Mouse (Mus musculus): ENCODE measurements around the gene Slc35c2. TPM values are rescaled to one million over a fixed set of nuclear protein-coding genes. Genes with fewer than 3 reads are reported as not detected.

Slc35c2 gene
- polyA plus RNA-seq, 1 experiment from 2014 or later: 199 TPM

DNA sequence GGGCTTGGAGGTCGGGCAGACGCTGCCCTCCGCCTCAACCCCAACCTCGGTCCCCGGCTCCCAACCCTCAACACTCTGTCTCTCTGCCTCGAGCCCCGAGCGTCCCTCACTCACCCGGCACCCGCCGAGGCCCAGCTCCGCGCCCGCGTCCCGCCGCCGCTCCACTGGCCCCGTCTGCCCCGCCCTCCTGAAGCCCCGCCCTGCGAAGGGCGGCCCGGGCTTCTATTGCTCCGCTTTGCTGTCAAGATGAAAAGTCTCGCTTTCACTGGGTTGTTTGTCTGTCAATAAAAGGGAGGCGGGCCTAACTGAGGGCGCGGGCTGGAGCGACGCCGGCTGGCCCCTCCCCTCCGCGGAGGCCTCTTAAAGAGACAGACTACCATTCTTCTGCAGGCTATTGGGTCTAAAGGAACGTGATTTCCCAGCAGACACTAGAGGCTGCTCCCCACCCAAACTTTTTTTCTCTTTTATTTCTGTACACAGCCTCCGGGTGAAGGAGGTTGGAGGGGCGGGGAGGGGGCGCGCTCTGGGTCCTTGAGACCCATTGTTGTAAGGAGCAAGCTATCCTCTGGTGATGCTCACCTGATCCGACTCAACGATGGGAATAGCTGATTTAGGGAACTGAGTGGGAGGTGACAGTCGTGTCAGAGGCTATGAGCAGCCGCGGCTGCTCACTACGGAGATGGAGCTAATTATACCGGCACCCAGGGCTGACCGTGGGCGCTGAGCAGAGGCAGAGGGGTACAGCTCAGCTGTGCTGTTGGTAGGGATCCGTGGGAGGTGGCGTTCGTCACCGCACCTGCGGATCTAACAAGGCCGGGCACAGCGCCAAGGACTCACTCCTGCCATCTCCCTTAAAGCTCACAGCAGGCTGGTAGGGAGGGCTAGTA, 38.9 kb upstream of the Slc35c2 start, which contains the start of gene Elmo2:
Gene Elmo2 (minus strand): TSS at position 176 of the 887 bp plus-strand sequence.
- H3K36me3 ChIP-seq (ENCODE audit: control insufficient read depth, insufficient read depth): no peaks in the 10 kb centered on the region
- H3K27me3 ChIP-seq (replicated peaks; ENCODE audit: control insufficient read depth, insufficient read depth, low read length): no peaks in the 10 kb centered on the region
- peak within 1 kb of the TSS; percentile 85 for H3K4me3 ChIP-seq (ENCODE audit: low read depth, low read length)
- H3K9me3 ChIP-seq (ENCODE audit: control insufficient read depth): no peaks in the 10 kb centered on the region
- TF ChIP-seq CTCF (IDR thresholded peaks at IDR 0.05; ENCODE audit: low read depth): peak; percentile 2; the same call in 1 of the 2 replicates
- peak within 1 kb of the TSS; percentile 54 for H3K27ac ChIP-seq (ENCODE audit: low read depth, low read length)
- peak within 1 kb of the TSS; percentile 95 for H3K4me2 ChIP-seq (replicated peaks; ENCODE audit: low read depth)
- WGBS: under 1% methylated on average over 55 of the region's 55 CpGs
- ATAC-seq: peak; percentile 97
- peaks cover 22% of the 10 kb centered on the region for H3K4me1 ChIP-seq (replicated peaks; ENCODE audit: control insufficient read depth, insufficient read depth, low read length)
- peak within 1 kb of the TSS; percentile 87 for H3K9ac ChIP-seq (ENCODE audit: low read depth, low read length)

- under 1% methylated on average over 30 of the region's 30 CpGs for WGBS
- H3K9ac ChIP-seq (ENCODE audit: low read depth, low read length): peak overlapping the region; percentile 87
- H3K9me3 ChIP-seq (ENCODE audit: control insufficient read depth): no peaks in the 10 kb centered on the region
- peak overlapping the region; percentile 95 for H3K4me2 ChIP-seq (replicated peaks; ENCODE audit: low read depth)
- no peak for TF ChIP-seq CTCF (IDR thresholded peaks at IDR 0.05; ENCODE audit: low read depth)
- peaks cover 28% of the 10 kb centered on the region for H3K4me1 ChIP-seq (replicated peaks; ENCODE audit: control insufficient read depth, insufficient read depth, low read length)
- no peaks in the 10 kb centered on the region for H3K27me3 ChIP-seq (replicated peaks; ENCODE audit: control insufficient read depth, insufficient read depth, low read length)
- peak overlapping the region; percentile 42; the same call in 1 of the 2 replicates for H3K27ac ChIP-seq (ENCODE audit: low read depth, low read length)
- H3K36me3 ChIP-seq (ENCODE audit: control insufficient read depth, insufficient read depth): no peaks in the 10 kb centered on the region
- peak overlapping the region; percentile 85 for H3K4me3 ChIP-seq (ENCODE audit: low read depth, low read length)
- ATAC-seq: peak; percentile 9; the same call in 1 of the 2 replicates
Measured at GRCm38 (mm10) chr2:165325521-165326303, 38.0 kb upstream of the Slc35c2 start.

DNA sequence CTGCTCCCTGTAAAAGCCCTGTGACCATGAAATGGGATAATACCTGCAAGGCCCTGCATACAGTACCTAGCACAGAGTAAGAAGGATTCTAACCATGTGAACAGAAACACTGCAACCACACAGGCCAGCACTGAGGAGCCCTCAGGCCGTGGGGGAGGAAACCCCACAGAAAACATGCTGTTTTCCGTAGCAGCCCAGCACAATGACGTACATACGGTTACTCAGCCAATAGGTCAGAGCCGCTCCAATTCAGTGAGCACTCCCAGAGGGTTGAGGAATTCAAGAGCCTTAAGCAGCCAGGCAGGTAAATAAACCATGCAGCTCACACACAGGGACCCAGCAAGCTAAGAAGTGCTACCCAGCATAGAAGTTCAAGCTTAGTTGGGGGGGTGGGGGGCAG, 36.3 kb upstream of the Slc35c2 start:
- ATAC-seq: no peak
- Histone ChIP-seq H3K4me3 (ENCODE audit: low read depth, low read length) (no peak overlapping the region), H3K36me3 (ENCODE audit: control insufficient read depth, insufficient read depth) (no peaks in the 10 kb centered on the region), H3K9ac (ENCODE audit: low read depth, low read length) (no peak overlapping the region), H3K4me1 (replicated peaks; ENCODE audit: control insufficient read depth, insufficient read depth, low read length) (peaks cover 42% of the 10 kb centered on the region), H3K27me3 (replicated peaks; ENCODE audit: control insufficient read depth, insufficient read depth, low read length) (no peaks in the 10 kb centered on the region), H3K27ac (ENCODE audit: low read depth, low read length) (0 out of 2 replicates have a peak overlapping the region, but pooled peaks have one; percentile 41), H3K9me3 (ENCODE audit: control insufficient read depth) (no peaks in the 10 kb centered on the region), H3K4me2 (replicated peaks; ENCODE audit: low read depth) (peak overlapping the region; percentile 95; the same call in 1 of the 2 replicates)
- TF ChIP-seq CTCF (IDR thresholded peaks at IDR 0.05; ENCODE audit: low read depth): no peak
- WGBS: 59% methylated on average over 5 of the region's 5 CpGs

GRCm38 (mm10) chr2:165323484-165323883, 35.8 kb upstream of the Slc35c2 start:
- Histone ChIP-seq H3K27ac (ENCODE audit: low read depth, low read length) (peak overlapping the region; percentile 41), H3K4me1 (replicated peaks; ENCODE audit: control insufficient read depth, insufficient read depth, low read length) (peaks cover 44% of the 10 kb centered on the region), H3K9me3 (ENCODE audit: control insufficient read depth) (no peaks in the 10 kb centered on the region), H3K9ac (ENCODE audit: low read depth, low read length) (no peak overlapping the region), H3K4me2 (replicated peaks; ENCODE audit: low read depth) (0 out of 2 replicates have a peak overlapping the region, but pooled peaks have one; percentile 13), H3K27me3 (replicated peaks; ENCODE audit: control insufficient read depth, insufficient read depth, low read length) (no peaks in the 10 kb centered on the region), H3K4me3 (ENCODE audit: low read depth, low read length) (no peak overlapping the region), H3K36me3 (ENCODE audit: control insufficient read depth, insufficient read depth) (no peaks in the 10 kb centered on the region)
- TF ChIP-seq CTCF (IDR thresholded peaks at IDR 0.05; ENCODE audit: low read depth): no peak
- no peak for ATAC-seq
- WGBS: 52% methylated on average over 5 of the region's 5 CpGs

DNA sequence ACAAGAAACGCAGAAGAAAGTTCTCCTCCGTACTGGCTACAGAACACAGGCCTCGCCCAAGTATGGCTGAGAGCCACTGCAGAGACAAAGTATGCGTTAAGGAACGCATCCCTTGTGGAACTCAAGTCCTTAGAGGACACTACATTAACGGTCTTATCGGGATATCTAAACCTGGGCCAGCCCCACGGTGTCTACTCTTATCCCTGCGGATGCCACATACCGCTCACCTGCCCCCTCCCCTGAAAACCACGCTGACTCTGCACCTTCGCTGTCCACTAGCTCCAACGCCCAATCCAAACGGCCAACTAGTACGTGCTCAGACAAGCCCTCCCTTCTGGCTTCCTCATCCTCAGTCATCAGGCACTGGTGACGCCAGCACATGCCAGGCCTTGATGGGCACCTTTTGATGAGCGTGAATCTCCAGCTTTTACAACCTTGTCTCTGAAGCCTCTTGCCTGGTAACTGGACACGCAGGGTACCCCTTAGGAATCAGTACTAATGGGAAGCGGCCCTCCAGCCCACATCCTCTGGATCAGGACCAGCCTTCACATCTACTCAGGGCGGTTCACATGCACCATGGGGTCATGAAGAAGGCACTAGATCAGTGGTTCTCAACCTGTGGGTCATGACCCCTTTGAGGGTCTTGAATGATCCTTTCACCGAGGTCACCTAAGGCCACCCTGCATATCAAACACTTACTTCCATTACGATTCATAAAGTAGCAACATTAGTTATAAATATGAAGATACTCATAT, 34.5 kb upstream of the Slc35c2 start:
- no peaks in the 10 kb centered on the region for H3K36me3 ChIP-seq (ENCODE audit: control insufficient read depth, insufficient read depth)
- no peak overlapping the region for H3K9ac ChIP-seq (ENCODE audit: low read depth, low read length)
- peaks cover 51% of the 10 kb centered on the region for H3K4me1 ChIP-seq (replicated peaks; ENCODE audit: control insufficient read depth, insufficient read depth, low read length)
- no peak for TF ChIP-seq CTCF (IDR thresholded peaks at IDR 0.05; ENCODE audit: low read depth)
- ATAC-seq: no peak
- no peaks in the 10 kb centered on the region for H3K9me3 ChIP-seq (ENCODE audit: control insufficient read depth)
- 79% methylated on average over 22 of the region's 22 CpGs for whole genome bisulfite sequencing
- peak overlapping the region; percentile 74 for H3K27ac ChIP-seq (ENCODE audit: low read depth, low read length)
- H3K27me3 ChIP-seq (replicated peaks; ENCODE audit: control insufficient read depth, insufficient read depth, low read length): no peaks in the 10 kb centered on the region
- H3K4me2 ChIP-seq (replicated peaks; ENCODE audit: low read depth): no peak overlapping the region; the same call in 1 of the 2 replicates
- H3K4me3 ChIP-seq (ENCODE audit: low read depth, low read length): no peak overlapping the region
